Mouse (Mus musculus): ENCODE results near the gene Grn. TPM values are rescaled to one million over a fixed set of nuclear protein-coding genes. Genes with fewer than 3 reads are reported as not detected.

Grn gene
- total RNA-seq, 2 experiments from 2014 or later = 141 to 144 TPM

GRCm38 (mm10) chr11:102480111-102480510, 50.0 kb downstream of the Grn start:
- no peak for DNase-seq

- no peak for DNase-seq
These were observed 50.8 kb downstream of the Grn start for GRCm38 (mm10) chr11:102480897-102481296.

GRCm38 (mm10) chr11:102481779-102482178, 51.7 kb downstream of the Grn start:
- DNase-seq = no peak

Small RNA genes lying within 50 kb of the gene (microRNA-seq; reads per million reads assigned to microRNA genes)
- gene Mir6930 = 0 reads per million in 2 experiments

Other genes starting within 250 kb of the Grn start
- 10 to 100 TPM; 71.3 to 75.3 TPM for gene Lsm12, start 245.0 kb upstream of the Grn start, total RNA-seq (2021)
- 10 to 100 TPM; 29.9 to 32.6 TPM for gene G6pc3, start 240.7 kb upstream of the Grn start, total RNA-seq (2021)
- 10 to 100 TPM; 90.7 to 91.4 TPM for gene Hdac5, start 200.1 kb upstream of the Grn start, total RNA-seq (2021)
- 1 to 10 TPM; 5.3 TPM for gene BC030867, start 181.4 kb upstream of the Grn start, total RNA-seq (2021)
- gene Asb16, start 161.6 kb upstream of the Grn start, total RNA-seq (2021) = under 1 TPM; 0.33 to 0.41 TPM
- 10 to 100 TPM; 26.6 to 27.7 TPM for gene Tmub2, start 145.4 kb upstream of the Grn start, total RNA-seq (2021)
- 10 to 100 TPM; 36.8 to 39.4 TPM for gene Atxn7l3, start 133.7 kb upstream of the Grn start, total RNA-seq (2021)
- gene Ubtf, start 110.6 kb upstream of the Grn start, total RNA-seq (2021) = 10 to 100 TPM; 81.9 to 89.3 TPM
- gene Slc4a1, start 64.1 kb upstream of the Grn start, total RNA-seq (2021) = 10 to 100 TPM in 1 of 2 experiments, 1 to 10 TPM in 1; 7.2 to 22.1 TPM
- 1 to 10 TPM in 1 of 2 experiments, under 1 TPM in 1; 0.50 to 1.9 TPM for gene Rundc3a, start 36.9 kb upstream of the Grn start, total RNA-seq (2021)
- 100 to 1,000 TPM; 161 to 165 TPM for gene Slc25a39, start 22.4 kb upstream of the Grn start, total RNA-seq (2021)
- 10 to 100 TPM; 30.2 to 30.5 TPM for gene Fam171a2, start 17.4 kb downstream of the Grn start, total RNA-seq (2021)
- 1 to 10 TPM; 4.2 to 5.4 TPM for gene Itga2b, start 39.8 kb downstream of the Grn start, total RNA-seq (2021)
- gene Gpatch8, start 126.1 kb downstream of the Grn start, total RNA-seq (2021) = 10 to 100 TPM; 29.5 to 29.7 TPM
- gene Gm11627, start 149.1 kb downstream of the Grn start, total RNA-seq (2021) = 1 to 10 TPM; 4.4 to 5.3 TPM
- gene Fzd2, start 174.1 kb downstream of the Grn start, total RNA-seq (2021) = 10 to 100 TPM; 21.9 TPM
- under 1 TPM; 0.09 to 0.33 TPM for gene Meioc, start 233.4 kb downstream of the Grn start, total RNA-seq (2021)

All from heart, postnatal 4 days (tissue).